Mouse (Mus musculus): ENCODE results near the gene Pigc. TPM values are rescaled to one million over a fixed set of nuclear protein-coding genes. Genes with fewer than 3 reads are reported as not detected.
A peak's percentile ranks its signal among the peaks of the same experiment; 100 is the strongest.

Pigc gene
- total and polyA plus RNA-seq, 3 experiments = 11.7 to 17.4 (median 12.4) TPM

DNA sequence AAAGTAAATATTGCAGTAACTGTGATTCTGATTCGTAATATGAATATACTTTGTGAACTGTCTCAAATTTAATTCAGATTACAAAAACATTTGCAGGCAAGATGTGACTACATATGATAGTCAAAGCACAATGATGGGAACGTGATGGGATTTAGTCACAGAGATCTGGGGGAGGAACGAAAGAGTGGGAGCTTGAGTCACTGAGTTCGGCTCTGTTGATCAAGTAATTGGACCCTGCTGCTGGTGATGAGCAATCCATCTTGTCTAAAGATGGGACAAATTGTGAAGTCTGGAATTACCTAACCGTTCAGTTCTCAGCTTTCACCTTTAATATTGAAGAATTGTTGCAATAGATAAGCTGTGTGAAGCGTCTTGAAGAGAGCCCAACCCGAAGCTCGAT lies 3.2 kb downstream of the Pigc start:
- no peaks in the 10 kb centered on the region for H3K27me3 ChIP-seq (replicated peaks)
- H3K9me3 ChIP-seq (replicated peaks; ENCODE audit: low read length) = no peaks in the 10 kb centered on the region
- no peak overlapping the region for H3K4me2 ChIP-seq (ENCODE audit: insufficient read depth, low read depth, poor library complexity, severe bottlenecking)
- peaks cover 4 to 18% of the 10 kb centered on the region in 2 experiments for H3K36me3 ChIP-seq (replicated peaks in 1 of 2; ENCODE audit: control insufficient read depth in 1 of 2, insufficient read depth in 1 of 2, low read length in 1 of 2)
- TF ChIP-seq BHLHE40 (IDR thresholded peaks at IDR 0.05; ENCODE audit: low read depth, low read length) = no peak
- TF ChIP-seq E2F4 (IDR thresholded peaks at IDR 0.05; ENCODE audit: insufficient replicate concordance, low read depth, low read length) = no peak
- no peak for TF ChIP-seq ETS1 (conservative IDR thresholded peaks at IDR 0.05; ENCODE audit: low read depth, low read length)
- TF ChIP-seq TCF12 (IDR thresholded peaks at IDR 0.05; ENCODE audit: low read depth, low read length) = no peak
- TF ChIP-seq TBP (conservative IDR thresholded peaks at IDR 0.05; ENCODE audit: low read depth, low read length) = no peak
- TF ChIP-seq RCOR1 (conservative IDR thresholded peaks at IDR 0.05; ENCODE audit: low read depth, low read length) = no peak
- no peak for TF ChIP-seq POLR2AphosphoS2 (IDR thresholded peaks at IDR 0.05; ENCODE audit: low read depth, low read length)
- TF ChIP-seq IRF4 (IDR thresholded peaks at IDR 0.05; ENCODE audit: low read depth, low read length) = no peak
- no peak for TF ChIP-seq NRF1 (IDR thresholded peaks at IDR 0.05; ENCODE audit: low read depth, low read length)
- no peak for TF ChIP-seq CHD1 (IDR thresholded peaks at IDR 0.05; ENCODE audit: low read depth, low read length)
- no peak for TF ChIP-seq JUN (IDR thresholded peaks at IDR 0.05; ENCODE audit: insufficient read depth, low read depth, low read length)
- TF ChIP-seq RAD21 (IDR thresholded peaks at IDR 0.05; ENCODE audit: low read depth, low read length) = no peak
- TF ChIP-seq JUND (conservative IDR thresholded peaks at IDR 0.05; ENCODE audit: low read depth, low read length) = no peak
- peaks cover 8% of the 10 kb centered on the region for H3K79me2 ChIP-seq (replicated peaks; ENCODE audit: control insufficient read depth, extremely low read depth, insufficient read depth, poor library complexity, severe bottlenecking)
- no peak overlapping the region for H3K27ac ChIP-seq (ENCODE audit: insufficient read depth, low read depth)
- no peak for DNase-seq (ENCODE audit: extremely low read depth)
- peaks cover 4 to 58% of the 10 kb centered on the region in 2 experiments; a peak in 3 of 4 replicates for H3K4me1 ChIP-seq (ENCODE audit: control insufficient read depth in 1 of 2, insufficient read depth in 2 of 2)
- dilution Hi-C loops (cut with MboI; ENCODE audit: extremely low pct_ligation_motif_present, extremely low pct_unique_long_range_greater_than_20kb, low sequenced_read_pairs) (no loop called here), in situ Hi-C loops (cut with MboI; ENCODE audit: low pct_ligation_motif_present, low pct_unique_long_range_greater_than_20kb, low sequenced_read_pairs) (loop anchor here (25.0 kb wide), 1 partner anchor 585 kb away; the partner anchor contains the start of gene Tnfsf4)
- no peak overlapping the region for H3K4me3 ChIP-seq (replicated peaks in 1 of 3; ENCODE audit: low read depth in 2 of 3, low read length in 2 of 3, poor library complexity in 1 of 3)
- no peak overlapping the region for H3K9ac ChIP-seq (ENCODE audit: insufficient read depth, low read depth)

DNA sequence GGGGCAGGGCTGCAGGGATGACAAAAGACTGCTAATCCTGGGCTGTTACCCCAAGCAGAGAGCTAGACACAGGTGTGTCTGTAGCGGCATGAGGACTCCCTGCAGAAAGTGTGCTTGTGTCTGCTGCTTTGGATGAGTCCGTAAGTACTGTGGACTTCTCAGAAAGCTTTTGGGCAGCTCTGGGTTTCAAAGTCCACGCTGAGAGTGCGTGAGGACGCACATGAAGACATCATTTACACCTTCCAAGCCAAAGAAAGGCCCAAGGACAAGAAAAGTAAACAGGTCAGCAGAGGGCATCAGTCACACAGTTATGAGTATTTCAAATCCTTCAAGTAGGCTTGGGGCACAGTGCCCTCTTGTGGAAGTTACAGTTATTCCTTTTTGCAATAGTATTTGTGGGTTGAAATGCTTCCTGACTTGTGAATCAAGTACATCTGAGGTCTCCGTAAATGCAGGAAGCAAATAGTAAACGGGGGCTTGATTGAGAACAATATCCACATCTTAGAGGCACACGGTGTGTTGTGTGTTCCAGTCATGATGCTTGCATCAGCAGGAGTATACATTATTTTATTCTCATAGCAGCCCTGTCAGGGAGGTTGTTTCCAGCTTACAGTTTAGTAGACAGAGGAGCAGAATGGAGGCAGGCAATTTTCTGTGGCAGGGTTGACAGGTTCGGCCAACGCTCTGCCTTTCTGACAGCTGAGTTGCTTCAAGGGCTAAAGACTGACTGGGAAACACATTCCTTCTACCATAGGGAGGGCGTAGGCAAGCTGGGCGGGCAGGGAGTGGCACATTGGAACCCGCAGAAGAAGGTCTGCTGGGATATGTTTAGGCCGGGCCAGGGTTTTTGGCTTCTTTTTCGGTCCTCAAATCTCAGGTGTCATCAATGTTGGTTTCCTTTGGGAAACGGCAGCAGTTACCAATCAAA lies 7.5 kb downstream of the Pigc start:
- Histone ChIP-seq H3K36me3 (replicated peaks in 1 of 2; ENCODE audit: control insufficient read depth in 1 of 2, insufficient read depth in 1 of 2, low read length in 1 of 2) (peaks cover 0 to 7% of the 10 kb centered on the region in 2 experiments), H3K27ac (ENCODE audit: insufficient read depth, low read depth) (no peak overlapping the region), H3K27me3 (replicated peaks) (no peaks in the 10 kb centered on the region), H3K9me3 (replicated peaks; ENCODE audit: low read length) (no peaks in the 10 kb centered on the region), H3K4me1 (ENCODE audit: control insufficient read depth in 1 of 2, insufficient read depth in 2 of 2) (peaks cover 4 to 46% of the 10 kb centered on the region in 2 experiments; a peak in 3 of 4 replicates), H3K79me2 (replicated peaks; ENCODE audit: control insufficient read depth, extremely low read depth, insufficient read depth, poor library complexity, severe bottlenecking) (no peaks in the 10 kb centered on the region), H3K9ac (ENCODE audit: insufficient read depth, low read depth) (no peak overlapping the region), H3K4me3 (replicated peaks in 1 of 3; ENCODE audit: low read depth in 2 of 3, low read length in 2 of 3, poor library complexity in 1 of 3) (no peak overlapping the region), H3K4me2 (ENCODE audit: insufficient read depth, low read depth, poor library complexity, severe bottlenecking) (no peak overlapping the region)
- dilution Hi-C loops (cut with MboI; ENCODE audit: extremely low pct_ligation_motif_present, extremely low pct_unique_long_range_greater_than_20kb, low sequenced_read_pairs) = no loop called here
- TF ChIP-seq MEF2A (IDR thresholded peaks at IDR 0.05; ENCODE audit: borderline replicate concordance, low read depth, low read length) (no peak), SIN3A (IDR thresholded peaks at IDR 0.05; ENCODE audit: low read length) (peak; percentile 74; the same call in 1 of the 2 replicates), ZNF384 (IDR thresholded peaks at IDR 0.05; ENCODE audit: low read depth, low read length) (peak; percentile 47), BHLHE40 (IDR thresholded peaks at IDR 0.05; ENCODE audit: low read depth, low read length) (peak; percentile 27; the same call in 1 of the 2 replicates), SMC3 (IDR thresholded peaks at IDR 0.05; ENCODE audit: low read depth, low read length) (peak; percentile 98), ZC3H11A (IDR thresholded peaks at IDR 0.05; ENCODE audit: low read depth, low read length) (peak; percentile 100), JUND (conservative IDR thresholded peaks at IDR 0.05; ENCODE audit: low read depth, low read length) (peak; percentile 58; the same call in 1 of the 2 replicates), USF2 (conservative IDR thresholded peaks at IDR 0.05; ENCODE audit: low read depth, low read length) (no peak), MAFK (IDR thresholded peaks at IDR 0.05; ENCODE audit: insufficient replicate concordance, low read length) (no peak), NELFE (IDR thresholded peaks at IDR 0.05; ENCODE audit: low read depth, low read length) (peak; percentile 65; the same call in 1 of the 2 replicates), MXI1 (IDR thresholded peaks at IDR 0.05; ENCODE audit: low read depth, low read length) (no peak), IRF4 (IDR thresholded peaks at IDR 0.05; ENCODE audit: low read depth, low read length) (peak; percentile 61; the same call in 1 of the 2 replicates), EP300 (IDR thresholded peaks at IDR 0.05; ENCODE audit: low read length) (no peak), CTCF (conservative IDR thresholded peaks at IDR 0.05 in 1 of 2, IDR thresholded peaks at IDR 0.05 in 1 of 2; ENCODE audit: low read depth in 2 of 2, low read length in 2 of 2) (peak; percentile 68 to 100; a peak in 3 of 4 replicates), TCF12 (IDR thresholded peaks at IDR 0.05; ENCODE audit: low read depth, low read length) (0 out of 2 replicates have a peak, but pooled peaks have one; percentile 33), POLR2A (IDR thresholded peaks at IDR 0.05; ENCODE audit: low read depth, low read length) (0 out of 2 replicates have a peak, but pooled peaks have one; percentile 21), MYC (IDR thresholded peaks at IDR 0.05; ENCODE audit: low read depth, low read length) (peak; percentile 39; the same call in 1 of the 2 replicates), ELF1 (IDR thresholded peaks at IDR 0.05; ENCODE audit: low read depth, low read length) (peak; percentile 48; the same call in 1 of the 2 replicates)
- peak; percentile 92 for DNase-seq (ENCODE audit: extremely low read depth)
- in situ Hi-C loops (cut with MboI; ENCODE audit: low pct_ligation_motif_present, low pct_unique_long_range_greater_than_20kb, low sequenced_read_pairs) = no loop called here
